Mouse (Mus musculus) embryonic fibroblast, embryonic 13.5 days (primary cell): ENCODE results near the gene Hook2. TPM values are rescaled to one million over a fixed set of nuclear protein-coding genes. Genes with fewer than 3 reads are reported as not detected.
A peak's percentile ranks its signal among the peaks of the same experiment; 100 is the strongest.

Experiments
- H3K27ac ChIP-seq: 2 replicates; pipeline ENCODE4 v1.5.1; 2012; ENCODE audit warnings: low read length, control low read depth, inconsistent platforms; ENCODE audit not compliant: insufficient read depth
- H3K4me1 ChIP-seq: 2 replicates; pipeline ENCODE4 v1.6.1; 2011; ENCODE audit warnings: low read length; ENCODE audit not compliant: control insufficient read depth, insufficient read depth
- H3K4me3 ChIP-seq: 2 replicates; pipeline ENCODE4 v1.5.1; 2011; ENCODE audit warnings: mild to moderate bottlenecking, control low read depth, low read length; ENCODE audit not compliant: insufficient read depth
- CTCF ChIP-seq: IDR thresholded peaks from 2 replicates; pipeline ENCODE4 v1.5.1; 2011; ENCODE audit warnings: mild to moderate bottlenecking, control low read depth, low read length, moderate library complexity, borderline replicate concordance; ENCODE audit not compliant: insufficient read depth
- POLR2A ChIP-seq: IDR thresholded peaks from 2 replicates; pipeline ENCODE4 v1.6.1; 2011; ENCODE audit warnings: low read depth, mild to moderate bottlenecking, control low read depth, low read length, moderate library complexity
- polyA plus RNA-seq: library from polyadenylated mRNA; stranded (reverse); fragments of >200 nt; gene quantifications from 2 replicates; pipeline ENCODE4 v1.2.4, GENCODE M21; 2011; ENCODE audit warnings: low read depth; ENCODE audit not compliant: missing spikeins, insufficient read length

Hook2 gene
- polyA plus RNA-seq, 1 experiment = 8.1 TPM

DNA sequence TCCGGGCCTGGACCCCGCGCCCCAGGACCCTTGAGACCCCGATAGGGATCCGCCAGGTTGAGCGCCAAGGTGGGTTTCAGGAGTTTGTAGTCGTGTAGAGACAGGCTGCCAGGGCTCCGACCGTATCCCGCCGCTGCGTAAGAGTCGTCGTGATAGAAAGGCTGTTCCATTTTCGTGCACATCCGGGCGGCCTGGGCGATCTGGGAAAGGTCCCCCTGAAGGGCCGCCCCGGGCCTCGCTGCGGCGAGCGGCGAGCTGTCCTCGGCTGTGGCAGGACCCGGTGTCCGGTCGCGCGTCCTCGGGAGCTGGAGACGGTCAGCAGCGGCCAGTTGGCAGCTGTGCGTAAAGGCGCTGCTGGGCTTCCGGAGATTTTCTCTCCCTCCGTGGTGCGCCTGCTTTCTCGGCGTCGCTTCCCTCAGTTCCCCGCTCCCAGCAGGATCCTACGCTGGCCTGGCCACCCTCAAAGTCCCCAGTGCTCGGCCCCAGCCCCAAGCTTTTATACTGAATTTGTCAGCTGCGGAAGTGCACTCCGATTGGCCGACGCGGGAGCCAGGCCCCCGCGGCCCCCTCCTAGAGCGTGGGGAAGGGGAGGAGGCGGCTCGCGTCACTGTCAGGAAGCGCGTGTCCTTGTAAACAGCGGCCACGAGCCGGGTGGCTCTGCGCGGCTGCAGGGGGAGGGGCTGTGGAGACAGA is 12.0 kb upstream of the Hook2 start, which contains the start of gene Junb:
Gene Junb (minus strand): TSS at position 471 of the 693 bp plus-strand sequence.
- Histone ChIP-seq H3K4me1 (peaks cover 8% of the 10 kb centered on the region), H3K27ac (peak within 1 kb of the TSS; percentile 90), H3K4me3 (peak within 1 kb of the TSS; percentile 88)
- no peak for TF ChIP-seq CTCF
- peak; percentile 100 for TF ChIP-seq POLR2A

DNA sequence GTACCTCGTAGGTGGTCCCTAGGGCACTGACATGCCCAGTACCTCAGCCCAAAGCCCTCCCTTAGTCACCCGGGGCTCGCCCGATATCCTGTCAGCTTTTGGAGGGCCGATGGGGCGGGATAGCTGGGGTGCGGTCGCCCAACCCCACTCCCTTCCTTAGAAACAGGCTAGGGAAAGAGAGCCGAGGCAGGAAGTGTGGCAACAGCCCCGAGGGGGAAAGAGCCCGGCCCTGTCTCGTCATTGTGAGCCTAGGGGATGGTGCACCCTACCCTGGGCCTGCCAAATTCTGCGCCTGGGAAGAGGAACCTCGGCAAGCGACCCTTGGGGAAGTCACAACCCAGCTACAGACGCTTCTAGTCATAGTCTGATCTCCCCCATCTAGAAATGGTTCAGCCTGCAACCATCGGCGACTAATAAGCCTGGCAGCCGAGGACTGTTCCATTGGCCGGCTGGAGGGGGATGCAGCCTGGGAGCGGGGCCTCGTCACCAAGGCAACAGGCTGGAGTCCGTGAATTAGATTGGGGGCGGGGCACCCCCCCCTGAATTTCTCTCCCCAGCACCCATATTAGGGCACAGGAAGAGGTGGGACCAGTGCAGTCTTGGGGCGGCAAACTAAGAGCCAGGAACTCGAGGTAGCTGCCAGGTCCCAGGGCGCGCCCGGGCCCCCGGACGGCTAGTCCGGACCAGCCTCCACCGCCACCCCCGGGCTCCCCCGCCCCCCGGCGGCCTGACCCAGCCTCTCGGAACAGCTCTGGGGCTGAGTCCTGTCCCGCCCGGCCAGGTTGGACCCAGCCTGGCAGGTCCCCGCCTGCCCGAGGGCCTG is 10.6 kb upstream of the Hook2 start:
- Histone ChIP-seq H3K27ac (peak overlapping the region; percentile 94), H3K4me1 (peaks cover 13% of the 10 kb centered on the region), H3K4me3 (peak overlapping the region; percentile 1)
- TF ChIP-seq POLR2A (no peak), CTCF (no peak)

DNA sequence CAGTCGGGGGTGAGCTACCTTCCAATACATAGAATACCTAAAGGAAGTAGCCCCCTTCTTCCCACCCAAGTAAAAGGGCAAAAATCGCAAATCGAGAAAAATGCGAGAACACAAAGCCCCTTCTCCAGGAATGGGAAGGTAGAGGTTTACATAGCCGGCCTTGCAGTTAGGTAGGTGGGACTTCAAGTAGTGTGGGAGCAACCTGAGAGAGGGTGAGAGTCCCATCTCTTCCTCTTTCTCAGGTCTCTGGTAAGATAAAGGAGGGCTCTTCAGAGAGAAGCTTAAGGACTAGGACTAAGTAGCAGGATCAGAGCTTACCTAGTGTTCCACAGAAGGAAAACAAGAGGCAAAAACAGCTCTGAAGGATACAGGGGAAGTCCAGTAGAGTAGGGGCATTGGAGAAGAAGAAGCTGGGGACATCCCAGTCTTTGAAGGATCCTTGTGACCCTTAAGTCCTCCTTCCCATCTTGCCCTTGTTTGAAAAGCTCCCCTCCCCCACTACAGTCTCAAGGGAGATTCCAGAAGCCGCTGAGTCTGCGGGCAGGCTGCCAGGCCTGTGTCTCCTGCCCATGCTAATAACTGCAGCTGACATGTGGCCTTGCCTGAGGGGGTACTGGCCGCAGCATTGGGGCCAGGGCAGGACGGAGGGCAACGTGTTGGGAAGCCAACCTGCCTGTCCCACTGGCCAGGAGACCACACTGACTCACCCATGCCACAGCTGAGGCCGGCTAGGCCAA is 9.6 kb upstream of the Hook2 start:
- H3K4me3 ChIP-seq = no peak overlapping the region
- peak overlapping the region; percentile 94 for H3K27ac ChIP-seq
- H3K4me1 ChIP-seq = peaks cover 13% of the 10 kb centered on the region
- TF ChIP-seq CTCF (no peak), POLR2A (peak; percentile 41; the same call in 1 of the 2 replicates)

DNA sequence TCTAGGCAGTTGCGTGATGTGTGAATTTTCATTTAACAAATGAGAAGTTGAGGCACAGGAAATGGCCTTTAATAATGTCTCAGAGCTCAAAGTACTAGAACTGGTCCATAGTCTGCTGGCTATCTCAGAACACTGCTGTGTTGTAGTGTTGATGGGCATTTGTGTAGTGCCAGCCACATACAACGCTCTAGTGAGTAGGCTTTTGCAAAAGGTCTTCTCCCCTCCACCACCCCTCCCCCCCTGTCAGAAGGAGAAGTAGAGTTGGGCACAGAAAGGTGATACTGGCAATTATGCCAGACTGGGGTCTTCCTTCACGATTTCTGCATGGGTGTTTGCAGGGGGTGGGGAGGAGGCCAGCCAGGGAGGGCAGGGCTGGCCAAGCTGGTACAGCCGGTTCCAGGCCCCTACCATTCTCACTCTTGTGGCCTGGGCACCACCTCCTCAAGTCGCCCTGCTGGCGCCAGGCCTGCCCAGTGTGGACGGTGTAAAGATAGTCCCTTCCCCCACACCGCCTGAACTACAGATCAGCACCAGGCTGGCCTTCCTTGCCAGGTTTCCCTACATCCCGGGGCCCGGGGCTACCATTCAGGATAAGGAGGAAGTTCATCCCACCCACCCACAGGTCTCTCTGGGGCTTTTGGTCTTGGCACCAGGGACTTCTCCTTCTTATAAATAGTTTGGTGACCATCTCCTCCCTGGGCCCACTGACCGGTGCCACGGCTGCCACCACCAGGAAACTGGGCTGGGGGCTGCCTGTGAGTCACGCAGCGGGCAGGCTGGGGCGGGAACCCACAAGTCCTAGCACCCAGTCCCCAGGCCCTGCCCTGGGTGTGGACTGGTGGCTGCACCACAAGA is 8.5 kb upstream of the Hook2 start:
- Histone ChIP-seq H3K4me1 (peaks cover 18% of the 10 kb centered on the region), H3K27ac (peak overlapping the region; percentile 94), H3K4me3 (no peak overlapping the region)
- TF ChIP-seq POLR2A (no peak), CTCF (no peak)

DNA sequence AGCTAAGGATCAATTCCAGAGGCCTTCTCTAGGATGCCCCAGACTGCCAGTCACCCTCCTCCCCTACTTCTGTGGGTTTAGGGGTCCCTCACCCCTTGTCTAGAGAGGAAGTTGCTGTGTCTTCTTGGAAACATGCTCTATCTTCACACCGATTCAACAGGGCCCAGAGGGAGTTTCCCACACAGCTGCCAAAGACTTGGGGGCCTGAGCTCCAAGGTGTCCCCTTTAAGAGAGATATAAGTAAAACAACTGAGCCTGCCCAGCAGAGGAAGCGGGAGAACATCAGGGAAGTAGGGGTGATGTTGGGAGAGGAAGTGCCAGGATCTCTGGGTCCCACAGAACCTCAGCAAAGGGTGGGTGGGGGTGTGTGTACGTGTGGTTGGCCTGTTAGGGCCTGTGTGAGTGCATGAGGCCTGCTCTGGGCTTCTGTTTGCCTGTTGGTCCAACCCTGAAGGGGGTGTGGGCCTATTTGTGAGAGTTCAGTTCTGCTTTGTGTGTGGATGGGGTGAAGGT is 7.8 kb upstream of the Hook2 start:
- Histone ChIP-seq H3K27ac (no peak overlapping the region), H3K4me3 (no peak overlapping the region), H3K4me1 (peaks cover 20% of the 10 kb centered on the region)
- TF ChIP-seq CTCF (no peak), POLR2A (no peak)

DNA sequence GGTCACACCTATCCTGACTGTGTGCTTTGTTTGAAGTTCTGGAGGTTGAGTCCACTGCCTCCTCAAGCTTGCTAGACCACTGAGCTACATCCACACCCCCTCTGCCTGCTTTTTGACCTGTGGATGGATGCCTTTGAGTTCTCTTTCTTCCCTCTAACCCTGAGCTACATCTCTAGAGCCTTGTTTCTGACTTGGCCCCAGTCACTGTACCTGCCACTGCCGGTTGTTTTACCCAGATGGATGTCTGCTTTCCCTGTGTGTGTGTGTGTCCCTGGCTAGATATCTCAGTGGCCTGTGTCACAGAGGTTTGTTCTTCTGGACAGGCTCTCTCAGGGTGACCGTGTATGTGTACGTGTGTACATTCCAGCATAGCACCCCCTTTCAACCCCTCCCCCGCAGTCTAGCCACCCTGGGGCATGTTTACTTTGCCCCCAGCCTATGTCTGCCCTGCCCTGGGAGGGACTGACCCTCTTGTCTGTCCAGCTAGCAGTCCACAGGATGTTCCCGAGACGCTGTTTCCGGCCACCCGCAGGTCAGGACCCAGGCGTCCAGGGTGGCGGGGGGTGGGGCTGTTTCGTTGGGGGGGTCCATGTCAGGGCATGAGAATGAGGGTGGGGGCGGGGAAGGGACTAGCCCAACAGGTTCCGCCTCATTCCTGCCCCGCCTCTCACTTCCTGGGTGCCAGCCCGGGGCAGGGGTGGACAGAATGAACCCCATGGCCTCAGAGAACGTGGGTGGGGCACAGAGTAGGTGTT is 5.9 kb upstream of the Hook2 start:
- H3K27ac ChIP-seq = peak overlapping the region; percentile 94
- TF ChIP-seq POLR2A = no peak
- peaks cover 30% of the 10 kb centered on the region for H3K4me1 ChIP-seq
- H3K4me3 ChIP-seq = 0 out of 2 replicates have a peak overlapping the region, but pooled peaks have one; percentile 11

DNA sequence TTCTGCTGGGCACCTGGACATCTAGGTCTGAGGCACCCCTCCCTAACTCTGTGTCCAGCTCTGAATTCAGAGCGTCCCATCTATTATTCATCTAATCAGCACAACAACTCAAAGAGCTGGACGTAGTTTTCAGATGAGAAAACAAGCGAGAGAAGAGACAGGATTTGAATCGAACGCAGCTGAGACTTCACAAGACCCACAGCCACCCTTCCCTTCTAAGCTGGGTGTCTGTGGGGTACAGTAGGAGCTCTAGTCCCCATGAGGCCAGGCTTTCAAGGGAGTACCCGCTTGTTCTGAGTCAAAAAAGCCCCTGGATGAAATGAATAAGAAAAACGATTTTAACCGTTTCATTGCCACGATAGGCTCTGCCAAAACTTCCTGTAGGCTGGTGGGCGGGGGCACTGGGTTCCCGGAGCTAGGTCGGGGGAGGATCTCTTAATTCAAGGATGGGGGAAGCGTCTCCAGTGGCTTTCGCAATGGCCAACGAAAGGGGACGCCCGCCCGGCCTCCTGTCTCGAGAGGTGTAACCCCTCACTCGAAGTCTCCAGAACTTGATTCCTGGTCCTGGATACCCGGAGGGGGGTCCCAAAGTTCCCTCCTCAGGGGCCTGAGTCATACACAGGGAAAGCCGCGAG is 5.2 kb upstream of the Hook2 start:
- TF ChIP-seq CTCF (no peak), POLR2A (no peak)
- Histone ChIP-seq H3K27ac (peak overlapping the region; percentile 94), H3K4me3 (peak overlapping the region; percentile 11), H3K4me1 (peaks cover 30% of the 10 kb centered on the region)
